Mouse (Mus musculus) liver, embryonic 11.5 days (tissue): ENCODE results near the gene Hcn2. TPM values are rescaled to one million over a fixed set of nuclear protein-coding genes. Genes with fewer than 3 reads are reported as not detected.

Source experiments
- ATAC-seq: fragments of 200-750 bp; cut with Nextera tagmentation; replicated peaks from 2 replicates; pipeline ENCODE4 v1.8.0; 2017; ENCODE audit warnings: moderate number of reproducible peaks, mild to moderate bottlenecking, moderate TSS enrichment, moderate library complexity; ENCODE audit not compliant: low FRiP score
- DNase-seq: peaks from one replicate; pipeline ENCODE4 v3.0.0-alpha.2; 2017; ENCODE audit warnings: low spot score
- H3K27ac ChIP-seq: fragments of 300-500 bp; sonication (generic); 2 replicates; pipeline ENCODE4 v1.5.1; 2014; ENCODE audit warnings: mild to moderate bottlenecking, low read depth, low read length, control low read depth
- H3K27me3 ChIP-seq: fragments of 300-500 bp; sonication (generic); replicated peaks from 2 replicates; pipeline ENCODE4 v1.6.1; 2014; ENCODE audit warnings: low read length, mixed read lengths; ENCODE audit not compliant: control insufficient read depth, insufficient read depth
- H3K36me3 ChIP-seq: fragments of 300-500 bp; sonication (generic); 2 replicates; pipeline ENCODE4 v1.6.1; 2014; ENCODE audit warnings: mild to moderate bottlenecking, low read length, moderate library complexity, mixed read lengths; ENCODE audit not compliant: control insufficient read depth, insufficient read depth
- H3K4me1 ChIP-seq: fragments of 300-500 bp; sonication (generic); replicated peaks from 2 replicates; pipeline ENCODE4 v1.6.1; 2014; ENCODE audit warnings: low read length, mixed read lengths; ENCODE audit not compliant: control insufficient read depth, insufficient read depth
- H3K4me2 ChIP-seq: fragments of 300-500 bp; sonication (generic); 2 replicates; pipeline ENCODE4 v1.6.1; 2014; ENCODE audit warnings: mild to moderate bottlenecking, control low read depth, moderate library complexity
- H3K4me3 ChIP-seq: fragments of 300-500 bp; sonication (generic); 2 replicates; pipeline ENCODE4 v1.5.1; 2014; ENCODE audit warnings: low read depth, low read length, control low read depth
- H3K9ac ChIP-seq: fragments of 300-500 bp; sonication (generic); 2 replicates; pipeline ENCODE4 v1.6.1; 2014; ENCODE audit warnings: low read depth, low read length, control low read depth
- H3K9me3 ChIP-seq: fragments of 300-500 bp; sonication (generic); 2 replicates; pipeline ENCODE4 v1.6.1; 2016; ENCODE audit warnings: low read length, inconsistent platforms, mixed read lengths; ENCODE audit not compliant: control insufficient read depth
- WGBS: fragments of 180-500 bp; shearing (Covaris S2); extraction: QIAGEN DNeasy Blood & Tissue Kit; methylation state at CpG from one replicate; pipeline ENCODE4 v1.1.7; 2014; 5-methylcytosine and 5-hydroxymethylcytosine counted together
- polyA plus RNA-seq: library from polyadenylated mRNA; unstranded; fragments of >200 nt; fragmentation: Nextera tagmentation; extraction: Ambion mirVana; gene quantifications from 2 replicates; pipeline ENCODE4 v1.2.1, GENCODE M21; 2014

Gene Hcn2
- polyA plus RNA-seq, 1 experiment from 2014 or later, result not detected

DNA sequence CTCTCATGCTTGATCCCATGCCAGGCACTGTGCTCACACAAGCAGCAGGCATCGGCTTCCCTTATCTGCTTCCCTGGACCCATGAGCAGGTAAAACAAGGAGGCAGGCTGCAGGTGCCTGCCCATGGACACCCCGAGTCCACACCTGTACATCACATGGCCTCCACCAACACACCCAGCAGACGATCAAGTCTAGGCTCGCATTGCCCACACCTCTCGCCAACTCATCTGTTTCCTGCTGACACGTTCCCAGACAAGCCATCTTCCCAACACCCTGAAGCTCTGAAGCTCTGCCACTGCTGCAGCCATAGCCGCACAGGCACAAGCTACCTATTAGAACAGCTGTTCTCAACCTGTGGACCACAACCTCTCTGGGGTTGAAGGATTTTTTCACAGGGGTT lies 47.8 kb downstream of the Hcn2 start:
- H3K4me1 ChIP-seq, result peaks cover 29% of the 10 kb centered on the region
- ATAC-seq (no peak), DNase-seq (no peak)
- H3K4me3 ChIP-seq, result no peak overlapping the region
- H3K27ac ChIP-seq, result no peak overlapping the region
- H3K36me3 ChIP-seq, result peaks cover 23% of the 10 kb centered on the region
- no peaks in the 10 kb centered on the region for H3K9me3 ChIP-seq
- no peak overlapping the region for H3K9ac ChIP-seq
- 0 out of 2 replicates have a peak overlapping the region, but pooled peaks have one; percentile 10 for H3K4me2 ChIP-seq
- H3K27me3 ChIP-seq, result no peaks in the 10 kb centered on the region
- WGBS, result 78% methylated on average over 7 of the region's 7 CpGs

DNA sequence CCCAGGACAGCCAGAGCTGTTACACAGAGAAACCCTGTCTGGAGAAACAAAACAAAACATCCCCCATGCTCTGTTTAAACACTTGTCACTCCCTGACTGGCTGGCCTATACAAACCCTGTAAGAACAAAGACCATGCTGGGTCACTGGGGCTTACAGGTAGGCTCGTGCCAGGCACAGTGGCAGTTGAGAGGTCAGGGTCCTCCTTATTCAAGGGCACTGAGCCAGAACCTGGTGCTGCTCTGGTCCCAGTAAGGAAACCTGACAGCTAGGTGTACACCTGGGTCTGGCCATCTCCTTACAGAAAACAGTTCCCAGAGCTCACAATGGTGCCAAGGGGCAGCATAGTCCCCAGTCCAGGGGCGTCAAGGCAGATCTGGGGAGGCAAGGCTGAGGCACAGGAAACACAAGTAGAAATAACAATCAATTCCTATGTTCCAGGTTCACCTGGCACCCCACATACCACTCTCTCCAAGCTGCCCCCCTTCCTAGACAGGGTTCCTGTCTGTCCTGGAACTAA lies 48.9 kb downstream of the Hcn2 start:
- Histone ChIP-seq H3K4me2 (peak overlapping the region; percentile 87), H3K4me3 (peak overlapping the region; percentile 96), H3K4me1 (peaks cover 29% of the 10 kb centered on the region), H3K9me3 (no peaks in the 10 kb centered on the region), H3K9ac (peak overlapping the region; percentile 99), H3K27me3 (no peaks in the 10 kb centered on the region), H3K36me3 (peaks cover 21% of the 10 kb centered on the region), H3K27ac (no peak overlapping the region; the same call in 1 of the 2 replicates)
- no peak for DNase-seq
- no peak for ATAC-seq
- WGBS, result 72% methylated on average over 2 of the region's 2 CpGs

GRCm38 (mm10) chr10:79766001-79766507 lies 49.6 kb downstream of the Hcn2 start:
- DNase-seq (no peak), ATAC-seq (no peak)
- H3K27ac ChIP-seq, result peak overlapping the region; percentile 92
- H3K4me2 ChIP-seq, result peak overlapping the region; percentile 87
- peaks cover 29% of the 10 kb centered on the region for H3K4me1 ChIP-seq
- peak overlapping the region; percentile 99 for H3K9ac ChIP-seq
- WGBS, result 7% methylated on average over 16 of the region's 16 CpGs
- H3K9me3 ChIP-seq, result no peaks in the 10 kb centered on the region
- H3K36me3 ChIP-seq, result peaks cover 15% of the 10 kb centered on the region
- H3K4me3 ChIP-seq, result peak overlapping the region; percentile 96
- 0 out of 2 replicates have a peak, but pooled peaks cover 3% of the 10 kb centered on the region for H3K27me3 ChIP-seq

DNA sequence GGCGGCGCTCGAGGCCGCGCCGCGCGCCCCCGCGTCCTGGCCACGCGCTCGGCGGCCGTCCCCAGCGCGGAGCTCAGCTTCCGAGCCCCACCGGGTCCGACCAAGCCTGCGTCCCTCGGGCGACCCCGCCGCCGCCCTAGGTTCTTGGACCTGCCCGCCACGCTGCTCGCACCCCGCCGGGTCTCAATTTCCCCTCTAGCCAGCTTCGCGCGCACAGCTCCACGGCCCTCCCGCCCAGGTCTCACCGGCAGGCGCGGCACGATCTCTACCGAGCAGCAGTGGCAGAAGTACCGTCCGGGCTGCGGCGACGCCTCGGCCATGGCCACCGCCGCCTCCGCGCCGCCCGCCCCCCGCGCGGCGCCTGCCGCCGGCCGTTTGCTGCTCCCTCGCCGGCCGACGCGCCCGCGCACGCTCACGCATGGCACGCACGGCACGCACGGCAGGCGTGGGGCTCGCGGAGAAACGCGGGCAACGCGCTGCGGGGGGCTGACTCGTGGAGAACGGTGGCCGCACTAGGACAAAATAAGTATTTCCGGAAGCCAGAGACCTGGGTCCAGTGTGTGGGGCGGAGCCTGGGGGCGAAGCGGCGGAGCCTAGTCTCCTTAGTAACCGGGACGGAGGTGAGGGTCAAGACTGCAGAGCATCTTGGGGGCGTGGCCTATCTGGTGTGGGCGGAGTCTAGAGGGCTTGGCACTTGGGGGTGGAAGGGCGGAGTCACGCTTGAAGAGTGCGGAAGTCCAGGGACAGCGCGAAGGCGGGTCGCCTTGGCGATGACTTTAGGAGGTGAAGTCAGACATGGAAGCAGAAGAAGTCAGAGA lies 50.3 kb downstream of the Hcn2 start, which contains the start of gene Rnf126:
TSS of gene Rnf126 (minus strand) at position 445 of the 818 bp plus-strand sequence.
- Histone ChIP-seq H3K4me2 (peak within 1 kb of the TSS; percentile 87), H3K36me3 (peaks cover 8% of the 10 kb centered on the region), H3K4me3 (peak within 1 kb of the TSS; percentile 96), H3K9me3 (no peaks in the 10 kb centered on the region), H3K9ac (peak within 1 kb of the TSS; percentile 99), H3K4me1 (peaks cover 29% of the 10 kb centered on the region), H3K27me3 (0 out of 2 replicates have a peak, but pooled peaks cover 3% of the 10 kb centered on the region), H3K27ac (peak within 1 kb of the TSS; percentile 92)
- ATAC-seq, result peak; percentile 93
- DNase-seq, result peak; percentile 99
- WGBS, result under 1% methylated on average over 101 of the region's 101 CpGs

GRCm38 (mm10) chr10:79767372-79768244 lies 51.2 kb downstream of the Hcn2 start:
- Histone ChIP-seq H3K27ac (peak overlapping the region; percentile 92), H3K36me3 (no peaks in the 10 kb centered on the region; the same call in 1 of the 2 replicates), H3K9ac (peak overlapping the region; percentile 47; the same call in 1 of the 2 replicates), H3K4me3 (peak overlapping the region; percentile 96), H3K9me3 (no peaks in the 10 kb centered on the region; the same call in 1 of the 2 replicates), H3K4me2 (peak overlapping the region; percentile 87), H3K4me1 (peaks cover 29% of the 10 kb centered on the region), H3K27me3 (0 out of 2 replicates have a peak, but pooled peaks cover 3% of the 10 kb centered on the region)
- DNase-seq (peak; percentile 85), ATAC-seq (peak; percentile 49)
- 11% methylated on average over 40 of the region's 40 CpGs for WGBS

GRCm38 (mm10) chr10:79768400-79768799 lies 52.0 kb downstream of the Hcn2 start:
- 3% methylated on average over 5 of the region's 5 CpGs for WGBS
- H3K9ac ChIP-seq, result no peak overlapping the region
- H3K36me3 ChIP-seq, result no peaks in the 10 kb centered on the region; the same call in 1 of the 2 replicates
- H3K4me1 ChIP-seq, result peaks cover 29% of the 10 kb centered on the region
- no peak overlapping the region for H3K4me3 ChIP-seq
- no peak overlapping the region for H3K4me2 ChIP-seq
- H3K27ac ChIP-seq, result no peak overlapping the region
- DNase-seq (peak; percentile 81), ATAC-seq (no peak)
- no peaks in the 10 kb centered on the region; the same call in 1 of the 2 replicates for H3K9me3 ChIP-seq
- 0 out of 2 replicates have a peak, but pooled peaks cover 3% of the 10 kb centered on the region for H3K27me3 ChIP-seq

DNA sequence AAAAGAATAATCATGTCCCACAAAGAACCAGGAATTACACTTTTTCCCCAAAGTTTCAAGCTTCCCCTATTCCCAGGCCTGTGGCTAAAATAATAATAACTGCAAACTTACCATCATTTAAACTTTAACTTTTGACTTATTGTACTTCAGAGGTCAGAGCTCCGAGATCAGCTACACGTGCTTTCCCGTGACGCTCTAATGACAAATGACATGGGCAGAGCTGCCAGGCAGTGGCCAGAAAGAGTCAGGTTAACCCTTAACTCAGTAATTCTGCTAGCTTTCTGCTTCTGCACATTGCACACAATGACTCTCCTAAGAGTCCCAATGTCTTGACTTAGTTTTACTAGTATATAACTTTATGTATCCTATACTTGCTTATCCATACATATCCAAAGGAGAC lies 52.9 kb downstream of the Hcn2 start:
- Histone ChIP-seq H3K27me3 (0 out of 2 replicates have a peak, but pooled peaks cover 3% of the 10 kb centered on the region), H3K27ac (no peak overlapping the region), H3K4me3 (no peak overlapping the region), H3K4me1 (peaks cover 23% of the 10 kb centered on the region), H3K4me2 (no peak overlapping the region), H3K36me3 (no peaks in the 10 kb centered on the region; the same call in 1 of the 2 replicates), H3K9ac (no peak overlapping the region), H3K9me3 (no peaks in the 10 kb centered on the region; the same call in 1 of the 2 replicates)
- WGBS, result 46% methylated on average over 4 of the region's 4 CpGs
- DNase-seq, result no peak
- ATAC-seq, result no peak

DNA sequence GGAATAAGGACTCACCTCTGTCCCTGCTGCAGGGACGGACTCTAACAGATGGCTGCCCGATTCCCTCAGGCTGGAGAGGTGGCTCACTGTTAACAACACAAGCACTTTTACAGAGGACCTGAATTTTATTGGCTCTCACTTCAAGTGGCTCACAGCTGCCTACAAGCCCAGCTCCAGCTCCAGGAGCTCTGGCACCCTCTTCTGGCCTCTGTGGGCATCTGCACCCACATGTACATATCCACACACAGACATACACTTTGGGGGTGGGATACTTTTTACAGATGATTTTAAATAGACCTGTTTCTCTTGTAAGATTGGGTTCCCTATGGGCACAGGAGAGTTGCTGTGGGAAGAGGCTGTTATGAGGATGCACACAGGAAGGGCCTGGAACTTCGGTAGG lies 55.9 kb downstream of the Hcn2 start:
- Histone ChIP-seq H3K36me3 (no peaks in the 10 kb centered on the region), H3K27me3 (peaks cover 14% of the 10 kb centered on the region), H3K9me3 (peaks cover 2% of the 10 kb centered on the region; the same call in 1 of the 2 replicates), H3K27ac (no peak overlapping the region), H3K4me1 (peaks cover 14% of the 10 kb centered on the region), H3K4me2 (no peak overlapping the region), H3K4me3 (no peak overlapping the region), H3K9ac (no peak overlapping the region)
- ATAC-seq, result no peak
- no peak for DNase-seq
- 93% methylated on average over 3 of the region's 3 CpGs for WGBS
